Mouse (Mus musculus): ENCODE data around the gene Dgkb. TPM values are rescaled to one million over a fixed set of nuclear protein-coding genes. Genes with fewer than 3 reads are reported as not detected.

Gene Dgkb
- polyA plus RNA-seq, 2 experiments: 0.03 TPM; not detected in 1

- WGBS (ENCODE audit: insufficient replicate concordance): 56% methylated on average over 1 of the region's 1 CpGs
- Histone ChIP-seq H3K9ac (replicated peaks) (no peak overlapping the region), H3K36me3 (replicated peaks; ENCODE audit: control insufficient read depth, insufficient read depth, low read depth) (no peaks in the 10 kb centered on the region), H3K27ac (no peak overlapping the region), H3K4me2 (ENCODE audit: low read depth) (no peak overlapping the region), H3K4me3 (ENCODE audit: insufficient read depth in 1 of 2, low read depth in 2 of 2, low read length in 2 of 2) (no peak overlapping the region), H3K27me3 (ENCODE audit: control insufficient read depth, insufficient read depth, low read length) (no peaks in the 10 kb centered on the region), H3K9me3 (ENCODE audit: control insufficient read depth, low read length) (no peaks in the 10 kb centered on the region), H3K4me1 (replicated peaks; ENCODE audit: control insufficient read depth in 2 of 2, insufficient read depth in 2 of 2, low read length in 1 of 2) (no peaks in the 10 kb centered on the region)
- no peak for DNase-seq (ENCODE audit: low read depth in 3 of 3, low spot score in 3 of 3)
- no peak for ATAC-seq (ENCODE audit: insufficient read depth)
- TF ChIP-seq CTCF (IDR thresholded peaks at IDR 0.05; ENCODE audit: low read depth) (no peak), EP300 (IDR thresholded peaks at IDR 0.05; ENCODE audit: low read depth) (no peak)
These were observed 569.5 kb downstream of the Dgkb start for GRCm38 (mm10) chr12:38386991-38387390.

- H3K9ac ChIP-seq (replicated peaks): no peak overlapping the region
- no peak overlapping the region for H3K4me2 ChIP-seq (ENCODE audit: low read depth)
- no peaks in the 10 kb centered on the region for H3K9me3 ChIP-seq (ENCODE audit: control insufficient read depth, low read length)
- H3K4me3 ChIP-seq (ENCODE audit: insufficient read depth in 1 of 2, low read depth in 2 of 2, low read length in 2 of 2): no peak overlapping the region
- ATAC-seq (ENCODE audit: insufficient read depth): no peak
- no peaks in the 10 kb centered on the region for H3K4me1 ChIP-seq (replicated peaks; ENCODE audit: control insufficient read depth in 2 of 2, insufficient read depth in 2 of 2, low read length in 1 of 2)
- H3K27ac ChIP-seq: no peak overlapping the region
- 42% methylated on average over 2 of the region's 2 CpGs for WGBS (ENCODE audit: insufficient replicate concordance)
- no peaks in the 10 kb centered on the region for H3K36me3 ChIP-seq (replicated peaks; ENCODE audit: control insufficient read depth, insufficient read depth, low read depth)
- no peak for TF ChIP-seq EP300 (IDR thresholded peaks at IDR 0.05; ENCODE audit: low read depth)
- DNase-seq (ENCODE audit: low read depth in 3 of 3, low spot score in 3 of 3): no peak
- H3K27me3 ChIP-seq (ENCODE audit: control insufficient read depth, insufficient read depth, low read length): no peaks in the 10 kb centered on the region
These were observed 570.1 kb downstream of the Dgkb start for GRCm38 (mm10) chr12:38387654-38388053.

DNA sequence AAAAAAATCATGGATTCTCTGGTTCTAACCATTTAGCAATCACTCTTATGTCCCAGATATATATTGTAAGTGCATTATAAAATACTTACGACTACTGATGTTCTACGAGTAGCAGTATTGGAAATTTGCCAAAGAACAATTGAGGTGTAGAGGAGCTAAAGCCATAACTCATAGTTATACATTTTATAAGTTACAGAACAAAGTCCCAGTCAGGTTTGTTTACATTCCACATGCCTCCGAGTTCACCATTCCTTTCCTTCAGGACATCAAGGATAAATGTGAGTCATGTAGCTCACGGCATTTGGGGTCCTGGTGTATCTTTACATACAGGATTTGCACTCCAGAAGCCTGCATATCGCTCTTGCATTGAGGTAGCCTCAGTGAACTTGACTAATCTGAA is 570.7 kb downstream of the Dgkb start:
- ATAC-seq (ENCODE audit: insufficient read depth) (no peak), DNase-seq (ENCODE audit: low read depth in 3 of 3, low spot score in 3 of 3) (no peak)
- 56% methylated on average over 5 of the region's 5 CpGs for WGBS (ENCODE audit: insufficient replicate concordance)
- no peak overlapping the region for H3K9ac ChIP-seq (replicated peaks)
- H3K4me3 ChIP-seq (ENCODE audit: insufficient read depth in 1 of 2, low read depth in 2 of 2, low read length in 2 of 2): no peak overlapping the region
- H3K27me3 ChIP-seq (ENCODE audit: control insufficient read depth, insufficient read depth, low read length): no peaks in the 10 kb centered on the region
- no peaks in the 10 kb centered on the region for H3K36me3 ChIP-seq (replicated peaks; ENCODE audit: control insufficient read depth, insufficient read depth, low read depth)
- no peaks in the 10 kb centered on the region for H3K4me1 ChIP-seq (replicated peaks; ENCODE audit: control insufficient read depth in 2 of 2, insufficient read depth in 2 of 2, low read length in 1 of 2)
- no peak for TF ChIP-seq EP300 (IDR thresholded peaks at IDR 0.05; ENCODE audit: low read depth)
- TF ChIP-seq CTCF (IDR thresholded peaks at IDR 0.05; ENCODE audit: low read depth): no peak
- H3K9me3 ChIP-seq (ENCODE audit: control insufficient read depth, low read length): no peaks in the 10 kb centered on the region
- no peak overlapping the region for H3K4me2 ChIP-seq (ENCODE audit: low read depth)
- H3K27ac ChIP-seq: no peak overlapping the region

- 60% methylated on average over 14 of the region's 14 CpGs for WGBS (ENCODE audit: insufficient replicate concordance)
These were observed 580.3 kb downstream of the Dgkb start for GRCm38 (mm10) chr12:38397754-38398312.

GRCm38 (mm10) chr12:38400089-38400488 is 582.6 kb downstream of the Dgkb start:
- no peak for TF ChIP-seq EP300 (IDR thresholded peaks at IDR 0.05; ENCODE audit: low read depth)
- Histone ChIP-seq H3K27ac (no peak overlapping the region), H3K9me3 (ENCODE audit: control insufficient read depth, low read length) (no peaks in the 10 kb centered on the region), H3K4me3 (ENCODE audit: insufficient read depth in 1 of 2, low read depth in 2 of 2, low read length in 2 of 2) (no peak overlapping the region), H3K27me3 (ENCODE audit: control insufficient read depth, insufficient read depth, low read length) (no peaks in the 10 kb centered on the region), H3K4me1 (replicated peaks; ENCODE audit: control insufficient read depth in 2 of 2, insufficient read depth in 2 of 2, low read length in 1 of 2) (no peaks in the 10 kb centered on the region), H3K9ac (replicated peaks) (no peak overlapping the region), H3K36me3 (replicated peaks; ENCODE audit: control insufficient read depth, insufficient read depth, low read depth) (no peaks in the 10 kb centered on the region), H3K4me2 (ENCODE audit: low read depth) (no peak overlapping the region)
- ATAC-seq (ENCODE audit: insufficient read depth) (no peak), DNase-seq (ENCODE audit: low read depth in 3 of 3, low spot score in 3 of 3) (no peak)
- WGBS (ENCODE audit: insufficient replicate concordance): 53% methylated on average over 4 of the region's 4 CpGs

More at GRCm38 (mm10) chr12:38397754-38398312, 580.3 kb downstream of the Dgkb start:
- Histone ChIP-seq H3K4me1 (replicated peaks; ENCODE audit: control insufficient read depth in 2 of 2, insufficient read depth in 2 of 2, low read length in 1 of 2) (no peaks in the 10 kb centered on the region), H3K27me3 (ENCODE audit: control insufficient read depth, insufficient read depth, low read length) (no peaks in the 10 kb centered on the region), H3K27ac (no peak overlapping the region), H3K4me3 (ENCODE audit: insufficient read depth in 1 of 2, low read depth in 2 of 2, low read length in 2 of 2) (no peak overlapping the region), H3K9ac (replicated peaks) (no peak overlapping the region), H3K4me2 (ENCODE audit: low read depth) (no peak overlapping the region), H3K36me3 (replicated peaks; ENCODE audit: control insufficient read depth, insufficient read depth, low read depth) (no peaks in the 10 kb centered on the region), H3K9me3 (ENCODE audit: control insufficient read depth, low read length) (no peaks in the 10 kb centered on the region)
- DNase-seq (ENCODE audit: low read depth in 3 of 3, low spot score in 3 of 3) (no peak), ATAC-seq (ENCODE audit: insufficient read depth) (no peak)
- TF ChIP-seq EP300 (IDR thresholded peaks at IDR 0.05; ENCODE audit: low read depth) (no peak), CTCF (IDR thresholded peaks at IDR 0.05; ENCODE audit: low read depth) (no peak)

Data from liver, embryonic 14.5 days (tissue).